Mouse (Mus musculus): Measurements from ENCODE around the gene Mov10l1. TPM values are rescaled to one million over a fixed set of nuclear protein-coding genes. Genes with fewer than 3 reads are reported as not detected.

The Mov10l1 gene
- polyA plus RNA-seq, 1 experiment from 2014 or later, result 0.39 TPM

DNA sequence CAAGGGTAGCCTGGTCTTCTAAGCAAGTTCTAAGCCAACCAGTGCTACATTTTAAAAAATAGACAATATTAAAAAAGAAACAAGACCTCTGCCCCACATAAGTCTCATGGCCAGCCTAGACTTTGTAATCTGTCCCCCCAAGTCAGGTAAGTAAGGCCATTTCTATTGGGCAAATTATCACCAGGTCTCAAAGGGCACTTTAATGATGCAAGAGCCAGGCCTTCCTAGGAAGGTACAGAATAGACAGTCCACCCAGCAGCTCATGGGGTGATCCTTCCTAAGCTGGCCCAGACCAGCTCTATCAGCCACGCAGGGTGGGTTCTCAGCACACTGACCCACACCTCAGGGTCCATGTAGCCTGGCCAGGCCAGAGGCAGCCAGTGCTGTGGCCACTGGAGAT lies 101.2 kb downstream of the Mov10l1 start:
- Histone ChIP-seq H3K36me3 (replicated peaks; ENCODE audit: control insufficient read depth, insufficient read depth, low read depth, low read length) (peaks cover 4% of the 10 kb centered on the region), H3K27me3 (ENCODE audit: control insufficient read depth, insufficient read depth, low read length) (no peaks in the 10 kb centered on the region), H3K4me2 (ENCODE audit: low read depth, low read length) (no peak overlapping the region), H3K4me1 (ENCODE audit: control insufficient read depth, insufficient read depth, low read length) (no peaks in the 10 kb centered on the region), H3K27ac (replicated peaks; ENCODE audit: low read depth, low read length) (no peak overlapping the region), H3K9ac (replicated peaks; ENCODE audit: low read length) (no peak overlapping the region), H3K9me3 (replicated peaks; ENCODE audit: control insufficient read depth, low read length) (no peaks in the 10 kb centered on the region), H3K4me3 (ENCODE audit: low read depth, low read length) (no peak overlapping the region)
- 89% methylated on average over 1 of the region's 1 CpGs for WGBS
- DNase-seq (ENCODE audit: low spot score) (no peak), ATAC-seq (replicated peaks; ENCODE audit: insufficient number of reproducible peaks, low FRiP score, low TSS enrichment, low read depth) (no peak)

DNA sequence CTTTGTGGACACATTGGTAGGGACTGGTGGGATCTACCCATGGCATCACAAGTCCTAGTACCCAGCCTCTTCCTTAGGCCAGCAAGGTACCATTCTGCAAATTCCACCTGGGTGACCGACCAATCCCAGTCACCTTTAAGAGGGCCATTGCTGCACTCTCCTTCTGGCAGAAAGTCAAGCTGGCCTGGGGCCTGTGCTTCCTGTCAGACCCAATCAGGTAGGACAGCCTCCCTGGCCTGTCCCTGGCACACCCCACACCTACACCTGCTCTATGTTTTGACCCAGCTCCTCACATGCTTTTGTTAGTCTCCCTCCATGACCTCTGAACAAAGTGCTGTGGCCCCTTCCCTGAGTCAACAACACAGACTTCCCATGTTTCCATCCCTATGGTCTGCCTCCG lies 102.1 kb downstream of the Mov10l1 start:
- Histone ChIP-seq H3K9ac (replicated peaks; ENCODE audit: low read length) (no peak overlapping the region), H3K27ac (replicated peaks; ENCODE audit: low read depth, low read length) (no peak overlapping the region), H3K36me3 (replicated peaks; ENCODE audit: control insufficient read depth, insufficient read depth, low read depth, low read length) (peaks cover 4% of the 10 kb centered on the region), H3K27me3 (ENCODE audit: control insufficient read depth, insufficient read depth, low read length) (no peaks in the 10 kb centered on the region), H3K9me3 (replicated peaks; ENCODE audit: control insufficient read depth, low read length) (no peaks in the 10 kb centered on the region), H3K4me2 (ENCODE audit: low read depth, low read length) (no peak overlapping the region), H3K4me1 (ENCODE audit: control insufficient read depth, insufficient read depth, low read length) (no peaks in the 10 kb centered on the region), H3K4me3 (ENCODE audit: low read depth, low read length) (no peak overlapping the region)
- WGBS, result 89% methylated on average over 2 of the region's 2 CpGs
- ATAC-seq (replicated peaks; ENCODE audit: insufficient number of reproducible peaks, low FRiP score, low TSS enrichment, low read depth), result no peak
- DNase-seq (ENCODE audit: low spot score), result no peak

DNA sequence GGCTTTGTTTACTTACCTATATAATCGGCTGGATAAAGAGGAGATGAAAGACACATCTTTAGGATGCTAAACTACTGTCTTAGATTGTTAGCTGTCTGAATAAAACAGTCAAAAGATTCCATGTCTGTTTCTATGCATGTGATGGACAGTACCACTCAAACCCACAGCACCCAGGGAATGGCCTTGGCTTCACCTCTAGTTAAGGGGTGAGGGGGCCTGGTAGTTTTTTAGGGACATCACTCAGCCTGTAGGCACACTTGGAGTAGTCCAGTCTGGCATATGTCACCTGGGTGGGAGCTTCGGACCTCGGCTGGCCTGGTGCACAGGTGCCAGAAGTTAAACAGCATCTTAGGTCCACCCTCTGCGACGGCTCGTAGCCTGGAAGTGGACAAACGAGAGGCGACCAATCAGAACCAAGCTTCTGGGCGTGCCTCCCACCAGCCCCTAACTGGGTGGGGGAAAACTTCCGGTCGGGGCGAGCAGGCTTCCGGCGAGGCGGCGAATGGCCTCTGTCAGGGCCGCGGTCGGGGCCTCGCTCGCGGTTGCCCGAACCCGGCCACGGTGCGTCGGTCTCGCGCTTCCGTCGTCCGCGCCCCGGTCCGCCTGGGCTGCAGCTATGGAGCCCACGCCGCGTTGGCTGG lies 106.0 kb downstream of the Mov10l1 start, which contains the start of gene Selenoo:
Gene Selenoo (plus strand): TSS at position 478 of the 641 bp plus-strand sequence.
- H3K9ac ChIP-seq (replicated peaks; ENCODE audit: low read length), result peak within 1 kb of the TSS; percentile 93
- peak within 1 kb of the TSS; percentile 99 for H3K4me3 ChIP-seq (ENCODE audit: low read depth, low read length)
- H3K27me3 ChIP-seq (ENCODE audit: control insufficient read depth, insufficient read depth, low read length), result no peaks in the 10 kb centered on the region
- ATAC-seq (replicated peaks; ENCODE audit: insufficient number of reproducible peaks, low FRiP score, low TSS enrichment, low read depth) (peak; percentile 91), DNase-seq (ENCODE audit: low spot score) (peak; percentile 94)
- WGBS, result 2% methylated on average over 38 of the region's 38 CpGs
- H3K4me2 ChIP-seq (ENCODE audit: low read depth, low read length), result peak within 1 kb of the TSS; percentile 98
- H3K27ac ChIP-seq (replicated peaks; ENCODE audit: low read depth, low read length), result peak within 1 kb of the TSS; percentile 52; the same call in 1 of the 2 replicates
- no peaks in the 10 kb centered on the region for H3K9me3 ChIP-seq (replicated peaks; ENCODE audit: control insufficient read depth, low read length)
- H3K4me1 ChIP-seq (ENCODE audit: control insufficient read depth, insufficient read depth, low read length), result no peaks in the 10 kb centered on the region
- H3K36me3 ChIP-seq (replicated peaks; ENCODE audit: control insufficient read depth, insufficient read depth, low read depth, low read length), result peaks cover 4% of the 10 kb centered on the region

DNA sequence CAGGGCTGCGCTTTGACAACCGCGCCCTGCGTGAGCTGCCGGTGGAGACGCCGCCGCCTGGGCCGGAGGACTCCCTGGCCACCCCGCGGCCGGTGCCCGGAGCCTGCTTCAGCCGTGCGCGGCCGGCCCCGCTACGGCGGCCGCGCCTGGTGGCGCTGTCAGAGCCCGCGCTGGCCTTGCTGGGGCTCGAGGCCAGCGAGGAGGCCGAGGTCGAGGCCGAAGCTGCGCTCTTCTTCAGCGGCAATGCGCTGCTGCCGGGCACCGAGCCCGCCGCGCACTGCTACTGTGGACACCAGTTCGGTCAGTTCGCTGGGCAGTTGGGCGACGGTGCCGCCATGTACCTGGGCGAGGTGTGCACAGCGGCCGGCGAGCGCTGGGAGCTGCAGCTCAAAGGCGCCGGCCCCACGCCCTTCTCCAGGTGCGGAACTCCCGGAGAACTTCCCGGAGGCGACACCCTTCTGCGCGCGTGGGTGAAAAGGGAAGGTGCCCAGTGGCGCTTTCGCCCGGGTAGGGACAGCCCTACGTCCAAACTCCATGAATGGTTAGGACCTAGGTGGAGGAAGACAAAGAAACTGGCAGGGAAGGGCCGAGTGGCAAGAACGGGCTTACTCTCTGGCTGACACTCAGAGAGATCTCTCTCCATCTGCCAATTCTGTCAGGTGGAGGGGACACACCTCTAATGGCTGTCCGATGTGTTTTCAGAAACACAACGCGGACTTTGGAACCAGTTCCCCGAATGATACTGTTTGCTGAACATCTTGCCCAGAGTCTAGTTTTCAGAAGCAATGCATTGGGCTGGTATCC lies 106.7 kb downstream of the Mov10l1 start:
- ATAC-seq (replicated peaks; ENCODE audit: insufficient number of reproducible peaks, low FRiP score, low TSS enrichment, low read depth) (no peak), DNase-seq (ENCODE audit: low spot score) (no peak)
- Histone ChIP-seq H3K4me3 (ENCODE audit: low read depth, low read length) (peak overlapping the region; percentile 99), H3K27ac (replicated peaks; ENCODE audit: low read depth, low read length) (peak overlapping the region; percentile 52; the same call in 1 of the 2 replicates), H3K4me1 (ENCODE audit: control insufficient read depth, insufficient read depth, low read length) (no peaks in the 10 kb centered on the region), H3K27me3 (ENCODE audit: control insufficient read depth, insufficient read depth, low read length) (no peaks in the 10 kb centered on the region), H3K36me3 (replicated peaks; ENCODE audit: control insufficient read depth, insufficient read depth, low read depth, low read length) (peaks cover 4% of the 10 kb centered on the region), H3K4me2 (ENCODE audit: low read depth, low read length) (peak overlapping the region; percentile 98), H3K9me3 (replicated peaks; ENCODE audit: control insufficient read depth, low read length) (no peaks in the 10 kb centered on the region), H3K9ac (replicated peaks; ENCODE audit: low read length) (peak overlapping the region; percentile 93)
- WGBS, result 3% methylated on average over 68 of the region's 68 CpGs

DNA sequence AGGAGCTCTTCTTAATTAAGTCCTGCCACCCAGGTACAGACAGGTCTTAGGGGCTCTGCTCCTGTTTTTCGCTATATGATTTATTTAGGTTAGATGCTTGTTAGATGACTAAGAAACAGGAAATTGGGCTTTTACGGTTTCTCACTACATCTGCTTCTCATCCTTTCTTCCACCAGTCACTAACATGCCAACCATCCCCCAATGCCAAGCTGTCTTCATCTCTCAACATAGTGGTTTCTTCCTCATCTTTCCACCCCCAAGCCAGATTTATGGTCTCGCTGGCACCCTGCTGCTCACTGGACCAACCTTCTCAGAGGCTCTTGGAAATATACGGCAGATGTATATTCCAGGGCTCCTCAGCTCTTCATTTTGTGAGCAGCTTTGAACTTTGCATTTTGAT lies 108.0 kb downstream of the Mov10l1 start:
- ATAC-seq (replicated peaks; ENCODE audit: insufficient number of reproducible peaks, low FRiP score, low TSS enrichment, low read depth) (no peak), DNase-seq (ENCODE audit: low spot score) (no peak)
- WGBS, result 83% methylated on average over 4 of the region's 4 CpGs
- H3K27me3 ChIP-seq (ENCODE audit: control insufficient read depth, insufficient read depth, low read length), result no peaks in the 10 kb centered on the region
- H3K27ac ChIP-seq (replicated peaks; ENCODE audit: low read depth, low read length), result no peak overlapping the region
- H3K36me3 ChIP-seq (replicated peaks; ENCODE audit: control insufficient read depth, insufficient read depth, low read depth, low read length), result peaks cover 6% of the 10 kb centered on the region
- H3K4me1 ChIP-seq (ENCODE audit: control insufficient read depth, insufficient read depth, low read length), result no peaks in the 10 kb centered on the region
- H3K9ac ChIP-seq (replicated peaks; ENCODE audit: low read length), result no peak overlapping the region
- no peak overlapping the region for H3K4me2 ChIP-seq (ENCODE audit: low read depth, low read length)
- no peak overlapping the region for H3K4me3 ChIP-seq (ENCODE audit: low read depth, low read length)
- H3K9me3 ChIP-seq (replicated peaks; ENCODE audit: control insufficient read depth, low read length), result no peaks in the 10 kb centered on the region

DNA sequence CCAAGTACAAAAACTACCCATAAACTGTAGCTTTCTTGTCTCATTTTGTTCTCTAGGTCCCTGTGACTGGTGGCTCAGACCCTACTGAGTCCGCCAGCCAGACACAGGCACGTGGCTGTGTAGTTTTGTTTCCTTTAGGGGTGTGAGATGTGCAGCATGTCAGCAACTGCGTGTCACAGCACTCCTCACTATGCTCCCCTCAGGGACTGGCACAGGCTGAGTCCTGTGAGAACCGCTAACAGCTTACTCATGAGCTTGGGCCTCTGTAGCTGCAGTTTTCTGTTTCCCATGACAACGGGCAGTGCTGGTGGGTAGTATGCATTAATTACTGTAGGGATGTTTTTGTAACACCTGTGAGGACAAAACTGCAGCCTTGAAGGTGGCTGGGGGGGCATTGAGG lies 109.5 kb downstream of the Mov10l1 start:
- Histone ChIP-seq H3K9ac (replicated peaks; ENCODE audit: low read length) (no peak overlapping the region), H3K9me3 (replicated peaks; ENCODE audit: control insufficient read depth, low read length) (no peaks in the 10 kb centered on the region), H3K4me2 (ENCODE audit: low read depth, low read length) (no peak overlapping the region), H3K36me3 (replicated peaks; ENCODE audit: control insufficient read depth, insufficient read depth, low read depth, low read length) (peaks cover 6% of the 10 kb centered on the region), H3K4me3 (ENCODE audit: low read depth, low read length) (no peak overlapping the region), H3K4me1 (ENCODE audit: control insufficient read depth, insufficient read depth, low read length) (no peaks in the 10 kb centered on the region), H3K27ac (replicated peaks; ENCODE audit: low read depth, low read length) (no peak overlapping the region), H3K27me3 (ENCODE audit: control insufficient read depth, insufficient read depth, low read length) (no peaks in the 10 kb centered on the region)
- no peak for DNase-seq (ENCODE audit: low spot score)
- 84% methylated on average over 5 of the region's 5 CpGs for WGBS
- ATAC-seq (replicated peaks; ENCODE audit: insufficient number of reproducible peaks, low FRiP score, low TSS enrichment, low read depth), result no peak

DNA sequence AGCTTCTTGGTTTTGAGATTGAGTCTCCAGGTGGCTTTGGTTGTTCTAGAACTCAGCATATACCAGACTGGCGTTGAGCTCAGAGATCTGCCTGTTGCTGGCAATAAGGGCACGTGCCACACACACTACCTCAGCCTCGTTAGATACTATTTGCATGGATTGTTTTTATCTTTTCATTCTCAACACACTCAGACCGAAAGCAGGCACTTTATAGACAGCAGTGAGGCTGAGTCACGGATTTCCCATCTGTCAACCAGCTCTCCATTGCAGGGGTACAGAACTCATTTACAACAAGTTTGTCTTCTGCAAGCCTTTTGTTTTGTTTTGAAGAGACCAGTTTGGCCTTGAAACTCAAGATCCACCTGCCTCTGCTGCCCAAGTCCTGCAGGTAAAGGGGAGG lies 114.7 kb downstream of the Mov10l1 start:
- no peak for ATAC-seq (replicated peaks; ENCODE audit: insufficient number of reproducible peaks, low FRiP score, low TSS enrichment, low read depth)
- Histone ChIP-seq H3K27me3 (ENCODE audit: control insufficient read depth, insufficient read depth, low read length) (no peaks in the 10 kb centered on the region), H3K4me1 (ENCODE audit: control insufficient read depth, insufficient read depth, low read length) (no peaks in the 10 kb centered on the region), H3K36me3 (replicated peaks; ENCODE audit: control insufficient read depth, insufficient read depth, low read depth, low read length) (peaks cover 18% of the 10 kb centered on the region), H3K9me3 (replicated peaks; ENCODE audit: control insufficient read depth, low read length) (no peaks in the 10 kb centered on the region), H3K27ac (replicated peaks; ENCODE audit: low read depth, low read length) (no peak overlapping the region), H3K4me3 (ENCODE audit: low read depth, low read length) (no peak overlapping the region), H3K4me2 (ENCODE audit: low read depth, low read length) (no peak overlapping the region), H3K9ac (replicated peaks; ENCODE audit: low read length) (no peak overlapping the region)
- WGBS, result 91% methylated on average over 5 of the region's 5 CpGs
- DNase-seq (ENCODE audit: low spot score), result no peak

DNA sequence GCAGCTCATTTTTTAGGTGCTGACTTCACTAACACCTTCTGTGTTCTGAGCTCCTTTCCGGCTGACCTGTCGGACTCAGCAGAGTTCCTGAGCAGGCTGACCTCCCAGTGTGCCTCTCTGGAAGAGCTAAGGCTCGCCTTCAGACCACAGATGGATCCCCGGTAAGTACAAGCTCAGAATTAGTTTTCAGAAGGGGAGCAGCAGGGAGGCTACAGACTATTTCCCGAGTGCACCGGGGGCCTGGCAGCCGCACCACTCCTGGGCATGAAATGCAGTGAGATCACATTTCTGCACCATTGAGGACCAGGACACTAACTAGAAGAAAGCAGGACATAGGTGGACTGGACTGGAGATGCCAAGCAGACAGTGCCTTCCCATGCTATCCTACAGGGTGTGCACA lies 115.9 kb downstream of the Mov10l1 start:
- Histone ChIP-seq H3K4me3 (ENCODE audit: low read depth, low read length) (no peak overlapping the region), H3K27me3 (ENCODE audit: control insufficient read depth, insufficient read depth, low read length) (no peaks in the 10 kb centered on the region), H3K4me2 (ENCODE audit: low read depth, low read length) (no peak overlapping the region), H3K9me3 (replicated peaks; ENCODE audit: control insufficient read depth, low read length) (no peaks in the 10 kb centered on the region), H3K4me1 (ENCODE audit: control insufficient read depth, insufficient read depth, low read length) (no peaks in the 10 kb centered on the region), H3K36me3 (replicated peaks; ENCODE audit: control insufficient read depth, insufficient read depth, low read depth, low read length) (peaks cover 18% of the 10 kb centered on the region), H3K27ac (replicated peaks; ENCODE audit: low read depth, low read length) (no peak overlapping the region), H3K9ac (replicated peaks; ENCODE audit: low read length) (no peak overlapping the region)
- DNase-seq (ENCODE audit: low spot score), result no peak
- no peak for ATAC-seq (replicated peaks; ENCODE audit: insufficient number of reproducible peaks, low FRiP score, low TSS enrichment, low read depth)
- WGBS, result 86% methylated on average over 7 of the region's 7 CpGs

Data from embryonic facial prominence, embryonic 11.5 days (tissue).